In genomic region chr15:10720671-10721070, GRCm38 (mm10) we compare ENCODE assay signal across 20 mouse cellular contexts. TPM values are rescaled to one million over a fixed set of nuclear protein-coding genes. Genes with fewer than 3 reads are reported as not detected.
DNase-seq lines count a peak whose midpoint lies in the region; ATAC-seq and TF ChIP-seq lines count a peak whose summit lies in the region.
"Had no signal": no experiment of that assay in that cellular context is flagged by ENCODE, and none has a peak within 500 bp of the region (broad histone marks: within the 10 kb centered on the region; RNA-seq: fewer than 3 reads in every experiment).

No protein-coding gene starts in this region.

- H3K9ac ChIP-seq in heart, adult 2 months (ENCODE audit: low read depth, low read length), result no peak overlapping the region
- H3K9ac ChIP-seq in lung, embryonic 14.5 days, result no peak overlapping the region
- H3K9ac ChIP-seq: neural tube, embryonic 15.5 days had no signal

- H3K4me2 ChIP-seq in lung, embryonic 14.5 days, result peak overlapping the region; percentile 29; the same call in 1 of the 2 replicates
- H3K4me2 ChIP-seq: neural tube, embryonic 15.5 days had no signal

- no peak overlapping the region for H3K27ac ChIP-seq in heart, adult 2 months
- peak overlapping the region; percentile 92 for H3K27ac ChIP-seq in lung, embryonic 14.5 days (ENCODE audit: low read depth)
- H3K27ac ChIP-seq in testis, adult 2 months (ENCODE audit: control insufficient read depth, insufficient read depth, low read depth, low read length), result no peak overlapping the region; the same call in 1 of the 2 replicates
- no peak overlapping the region for H3K27ac ChIP-seq in cerebellum, adult 2 months (ENCODE audit: insufficient read depth, low read length)
- H3K27ac ChIP-seq: heart, embryonic 10.5 days; neural tube, embryonic 15.5 days had no signal

- H3K27me3 ChIP-seq in heart, adult 2 months (ENCODE audit: control insufficient read depth, insufficient read depth, low read length), result no peaks in the 10 kb centered on the region
- H3K27me3 ChIP-seq in lung, embryonic 14.5 days (ENCODE audit: insufficient read depth, low read length), result no peaks in the 10 kb centered on the region
- H3K27me3 ChIP-seq in testis, adult 2 months (ENCODE audit: control insufficient read depth, insufficient read depth, low read length), result no peaks in the 10 kb centered on the region
- H3K27me3 ChIP-seq in cerebellum, adult 2 months (ENCODE audit: control insufficient read depth, insufficient read depth, low read length), result no peaks in the 10 kb centered on the region
- H3K27me3 ChIP-seq: neural tube, embryonic 15.5 days had no signal

- WGBS in heart, adult 2 months, result 85% methylated on average over 8 of the region's 8 CpGs
- WGBS in lung, embryonic 14.5 days, result 43% methylated on average over 8 of the region's 8 CpGs
- 82% methylated on average over 8 of the region's 8 CpGs for WGBS in cerebellum, adult 2 months

- intact Hi-C loops in heart, adult 2 months (cut with DNase I), result no loop called here

- no peak for TF ChIP-seq POLR2A in heart, adult 2 months (IDR thresholded peaks at IDR 0.05; ENCODE audit: insufficient read depth, low read depth, low read length)
- TF ChIP-seq POLR2A in testis, adult 2 months (IDR thresholded peaks at IDR 0.05; ENCODE audit: control insufficient read depth, low read depth, low read length), result no peak
- TF ChIP-seq POLR2A in cerebellum, adult 2 months (IDR thresholded peaks at IDR 0.05; ENCODE audit: borderline replicate concordance, insufficient read depth, low read length), result no peak

- TF ChIP-seq CTCF in heart, adult 2 months (IDR thresholded peaks at IDR 0.05), result no peak
- TF ChIP-seq CTCF in lung, embryonic 14.5 days (IDR thresholded peaks at IDR 0.05; ENCODE audit: low read depth), result no peak
- no peak for TF ChIP-seq CTCF in testis, adult 2 months (IDR thresholded peaks at IDR 0.05; ENCODE audit: control insufficient read depth, insufficient read depth, insufficient replicate concordance, low read depth, low read length)
- TF ChIP-seq CTCF in cerebellum, adult 2 months (IDR thresholded peaks at IDR 0.05; ENCODE audit: borderline replicate concordance, insufficient read depth, low read depth, low read length), result no peak

- H3K4me3 ChIP-seq in heart, adult 2 months, result no peak overlapping the region
- H3K4me3 ChIP-seq in lung, embryonic 14.5 days (ENCODE audit: low read depth, low read length), result no peak overlapping the region
- peak overlapping the region; percentile 81 for H3K4me3 ChIP-seq in testis, adult 2 months (ENCODE audit: control insufficient read depth, low read depth, low read length)
- H3K4me3 ChIP-seq in cerebellum, adult 2 months (replicated peaks; ENCODE audit: insufficient read depth, low read depth, low read length), result no peak overlapping the region
- H3K4me3 ChIP-seq: heart, embryonic 10.5 days; neural tube, embryonic 15.5 days had no signal

- no peaks in the 10 kb centered on the region for H3K9me3 ChIP-seq in lung, embryonic 14.5 days (ENCODE audit: low read depth, low read length)
- H3K9me3 ChIP-seq: G1E; neural tube, embryonic 15.5 days had no signal

- DNase-seq in heart, adult 11 months, result peak; percentile 70
- no peak for DNase-seq in heart, adult 2 months
- DNase-seq in lung, embryonic 14.5 days, result peak; percentile 38
- no peak for DNase-seq in lung, postnatal 36 days
- DNase-seq in testis, postnatal 10 days (ENCODE audit: low spot score), result no peak
- DNase-seq in cerebellum, adult 11-12 months, result no peak
- DNase-seq in cerebellum, adult 2 months, result no peak
- DNase-seq: adrenal gland, postnatal 14 days; cerebellum, postnatal 25 days; gastrocnemius, postnatal 36 days; kidney, postnatal 10 days; liver; midbrain, embryonic 14.5 days; thymus, postnatal 4 days had no signal

- H3K4me1 ChIP-seq in heart, adult 2 months (ENCODE audit: control insufficient read depth, insufficient read depth, low read length), result no peaks in the 10 kb centered on the region; the same call in 1 of the 2 replicates
- peaks cover 15% of the 10 kb centered on the region; the same call in 1 of the 2 replicates for H3K4me1 ChIP-seq in lung, embryonic 14.5 days (ENCODE audit: insufficient read depth)
- no peaks in the 10 kb centered on the region for H3K4me1 ChIP-seq in testis, adult 2 months (ENCODE audit: control insufficient read depth, insufficient read depth, low read length)
- no peaks in the 10 kb centered on the region for H3K4me1 ChIP-seq in cerebellum, adult 2 months (ENCODE audit: control insufficient read depth, insufficient read depth, low read length)

- no peak for TF ChIP-seq EP300 in heart, adult 2 months (IDR thresholded peaks at IDR 0.05; ENCODE audit: insufficient read depth, low read depth, low read length)

- ATAC-seq in lung, embryonic 14.5 days (ENCODE audit: insufficient read depth), result no peak; the same call in 1 of the 2 replicates
- ATAC-seq: CD4-positive, CD25-positive, alpha-beta regulatory T cell, adult 4 months; forebrain, embryonic 16.5 days had no signal

- H3K36me3 ChIP-seq in heart, adult 2 months (ENCODE audit: control insufficient read depth, insufficient read depth, low read length), result no peaks in the 10 kb centered on the region
- H3K36me3 ChIP-seq in lung, embryonic 14.5 days (ENCODE audit: insufficient read depth), result no peaks in the 10 kb centered on the region
- H3K36me3 ChIP-seq in testis, adult 2 months (ENCODE audit: control insufficient read depth, insufficient read depth, low read length), result no peaks in the 10 kb centered on the region; the same call in 1 of the 2 replicates
- H3K36me3 ChIP-seq: G1E; neural tube, embryonic 15.5 days had no signal

- H3K79me2 ChIP-seq in heart, adult 2 months (replicated peaks; ENCODE audit: control insufficient read depth, insufficient read depth, low read length), result no peaks in the 10 kb centered on the region

RNA-seq across cellular contexts. Expression of gene Rai14, which starts 6.2 kb away (rescaled TPM):
- 1 to 10 TPM; 3.7 to 4.3 TPM for total RNA-seq in heart, adult 2 months (2021)
- 1.1 and 1.5 TPM in 2 replicates for polyA plus RNA-seq in heart, adult 2 months (2012; rRNA removed)
- 73.1 and 74.7 TPM in 2 replicates for polyA plus RNA-seq in lung, embryonic 14.5 days (2014; fragmentation: Nextera tagmentation; extraction: Ambion mirVana)
- 66.8 and 80.0 TPM in 2 replicates for polyA plus RNA-seq in testis, adult 2 months (2012; rRNA removed)
- polyA plus RNA-seq in cerebellum, adult 2 months (2012; rRNA removed), result 2.7 and 2.8 TPM in 2 replicates
- polyA plus RNA-seq: G1E had no signal

Comparison
In these comparisons a context has a peak if more than half of its experiments do, and no peak if none do; other contexts are left out.
1. DNase-seq: peak in heart, adult 11 months (single experiment) and lung, embryonic 14.5 days (single experiment); none in heart, adult 2 months (0 of 2), lung, postnatal 36 days (single experiment), testis, postnatal 10 days (single experiment), cerebellum, adult 11-12 months (single experiment) and cerebellum, adult 2 months (0 of 2).
2. RNA of gene Rai14, which starts 6.2 kb away (polyA plus RNA-seq): 66.8 to 80.0 TPM in testis, adult 2 months and 73.1 to 74.7 TPM in lung, embryonic 14.5 days; 2.7 to 2.8 TPM in cerebellum, adult 2 months and 1.1 to 1.5 TPM in heart, adult 2 months; every median in the first group is over 10 times any median in the second.